Mouse (Mus musculus) neural tube, embryonic 14.5 days (tissue): Measurements from ENCODE around the gene Cdk17. TPM values are rescaled to one million over a fixed set of nuclear protein-coding genes. Genes with fewer than 3 reads are reported as not detected.

ENCODE experiments used
- ATAC-seq: fragments of 200-750 bp; cut with Nextera tagmentation; 2 replicates; pipeline ENCODE4 v1.8.0; 2017; ENCODE audit warnings: low read depth, mild to moderate bottlenecking, moderate TSS enrichment, moderate library complexity
- H3K27ac ChIP-seq: fragments of 300-500 bp; sonication (generic); 2 replicates; pipeline ENCODE4 v1.5.1; 2014; ENCODE audit warnings: low read depth, mild to moderate bottlenecking, control low read depth, low read length, moderate library complexity, mixed read lengths
- H3K27me3 ChIP-seq: fragments of 300-500 bp; sonication (generic); 2 replicates; pipeline ENCODE4 v1.6.1; 2014; ENCODE audit warnings: low read length; ENCODE audit not compliant: control insufficient read depth, insufficient read depth
- H3K36me3 ChIP-seq: fragments of 300-500 bp; sonication (generic); 2 replicates; pipeline ENCODE4 v1.6.1; 2014; ENCODE audit warnings: low read length, mixed read lengths; ENCODE audit not compliant: control insufficient read depth, insufficient read depth
- H3K4me1 ChIP-seq: fragments of 300-500 bp; sonication (generic); 2 replicates; pipeline ENCODE4 v1.6.1; 2014; ENCODE audit warnings: low read length; ENCODE audit not compliant: control insufficient read depth, insufficient read depth
- H3K4me2 ChIP-seq: fragments of 300-500 bp; sonication (generic); 2 replicates; pipeline ENCODE4 v1.6.1; 2014; ENCODE audit warnings: mild to moderate bottlenecking, low read depth, low read length, control low read depth
- H3K4me3 ChIP-seq: fragments of 300-500 bp; sonication (generic); 2 replicates; pipeline ENCODE4 v1.5.1; 2014; ENCODE audit warnings: low read depth, low read length, control low read depth, mixed read lengths
- H3K9ac ChIP-seq: fragments of 300-500 bp; sonication (generic); replicated peaks from 2 replicates; pipeline ENCODE4 v1.6.1; 2014; ENCODE audit warnings: low read depth, mild to moderate bottlenecking, control low read depth, low read length, mixed read lengths
- H3K9me3 ChIP-seq: fragments of 300-500 bp; sonication (generic); 2 replicates; pipeline ENCODE4 v1.6.1; 2016; ENCODE audit warnings: low read length; ENCODE audit not compliant: control insufficient read depth
- WGBS: fragments of 180-500 bp; shearing (Covaris S2); extraction: QIAGEN DNeasy Blood & Tissue Kit; methylation state at CpG from one replicate; pipeline ENCODE4 v1.1.7; 2014; 5-methylcytosine and 5-hydroxymethylcytosine counted together
- polyA plus RNA-seq: library from polyadenylated mRNA; unstranded; fragments of >200 nt; fragmentation: Nextera tagmentation; extraction: Ambion mirVana; gene quantifications from 2 replicates; pipeline ENCODE4 v1.2.1, GENCODE M21; 2014

Gene Cdk17
- polyA plus RNA-seq, 1 experiment from 2014 or later = 62.8 TPM

- no peaks in the 10 kb centered on the region for H3K27me3 ChIP-seq
- no peaks in the 10 kb centered on the region for H3K36me3 ChIP-seq
- peak overlapping the region; percentile 50; the same call in 1 of the 2 replicates for H3K9ac ChIP-seq
- no peak for ATAC-seq
- peak overlapping the region; percentile 47 for H3K4me2 ChIP-seq
- H3K9me3 ChIP-seq = no peaks in the 10 kb centered on the region
- peaks cover 25% of the 10 kb centered on the region for H3K4me1 ChIP-seq
- WGBS = 49% methylated on average over 9 of the region's 9 CpGs
- H3K27ac ChIP-seq = peak overlapping the region; percentile 84
- H3K4me3 ChIP-seq = peak overlapping the region; percentile 37
Measured at GRCm38 (mm10) chr10:93276857-93277256, 116.2 kb downstream of the Cdk17 start.

- 90% methylated on average over 8 of the region's 8 CpGs for WGBS
- Histone ChIP-seq H3K27ac (no peak overlapping the region), H3K27me3 (no peaks in the 10 kb centered on the region), H3K4me1 (peaks cover 25% of the 10 kb centered on the region), H3K36me3 (no peaks in the 10 kb centered on the region), H3K9me3 (no peaks in the 10 kb centered on the region), H3K4me3 (no peak overlapping the region), H3K4me2 (no peak overlapping the region), H3K9ac (no peak overlapping the region)
- ATAC-seq = no peak
Measured at GRCm38 (mm10) chr10:93278361-93278760, 117.7 kb downstream of the Cdk17 start.

- no peaks in the 10 kb centered on the region for H3K27me3 ChIP-seq
- ATAC-seq = no peak
- no peak overlapping the region for H3K27ac ChIP-seq
- H3K4me2 ChIP-seq = no peak overlapping the region
- 95% methylated on average over 9 of the region's 9 CpGs for WGBS
- H3K9me3 ChIP-seq = no peaks in the 10 kb centered on the region
- no peak overlapping the region for H3K4me3 ChIP-seq
- H3K36me3 ChIP-seq = no peaks in the 10 kb centered on the region
- peaks cover 25% of the 10 kb centered on the region for H3K4me1 ChIP-seq
- no peak overlapping the region for H3K9ac ChIP-seq
Measured at GRCm38 (mm10) chr10:93279062-93279461, 118.4 kb downstream of the Cdk17 start.

- no peaks in the 10 kb centered on the region for H3K9me3 ChIP-seq
- no peaks in the 10 kb centered on the region for H3K27me3 ChIP-seq
- H3K9ac ChIP-seq = no peak overlapping the region
- no peaks in the 10 kb centered on the region for H3K36me3 ChIP-seq
- H3K4me2 ChIP-seq = no peak overlapping the region
- H3K27ac ChIP-seq = no peak overlapping the region
- H3K4me3 ChIP-seq = no peak overlapping the region
- WGBS = 77% methylated on average over 12 of the region's 12 CpGs
- peaks cover 12% of the 10 kb centered on the region for H3K4me1 ChIP-seq
- ATAC-seq = no peak
Measured at GRCm38 (mm10) chr10:93280586-93280985, 119.9 kb downstream of the Cdk17 start.

GRCm38 (mm10) chr10:93281092-93281491, 120.4 kb downstream of the Cdk17 start:
- ATAC-seq = no peak
- Histone ChIP-seq H3K9me3 (no peaks in the 10 kb centered on the region), H3K4me3 (no peak overlapping the region), H3K4me1 (peaks cover 8% of the 10 kb centered on the region; the same call in 1 of the 2 replicates), H3K27me3 (no peaks in the 10 kb centered on the region), H3K9ac (no peak overlapping the region), H3K27ac (no peak overlapping the region), H3K4me2 (no peak overlapping the region), H3K36me3 (no peaks in the 10 kb centered on the region)
- WGBS = 64% methylated on average over 7 of the region's 7 CpGs

- Histone ChIP-seq H3K36me3 (no peaks in the 10 kb centered on the region), H3K9me3 (no peaks in the 10 kb centered on the region), H3K27me3 (no peaks in the 10 kb centered on the region), H3K4me2 (no peak overlapping the region), H3K27ac (no peak overlapping the region), H3K4me3 (no peak overlapping the region), H3K4me1 (0 out of 2 replicates have a peak, but pooled peaks cover 3% of the 10 kb centered on the region), H3K9ac (no peak overlapping the region)
- 19% methylated on average over 12 of the region's 12 CpGs for WGBS
- peak; percentile 42; the same call in 1 of the 2 replicates for ATAC-seq
Measured at GRCm38 (mm10) chr10:93282526-93282964, 121.9 kb downstream of the Cdk17 start.

GRCm38 (mm10) chr10:93283258-93283657, 122.6 kb downstream of the Cdk17 start:
- Histone ChIP-seq H3K4me2 (no peak overlapping the region), H3K36me3 (no peaks in the 10 kb centered on the region), H3K4me3 (no peak overlapping the region), H3K4me1 (0 out of 2 replicates have a peak, but pooled peaks cover 3% of the 10 kb centered on the region), H3K9ac (no peak overlapping the region), H3K9me3 (no peaks in the 10 kb centered on the region), H3K27ac (no peak overlapping the region), H3K27me3 (no peaks in the 10 kb centered on the region)
- no peak for ATAC-seq
- 63% methylated on average over 4 of the region's 4 CpGs for WGBS

GRCm38 (mm10) chr10:93285489-93285888, 124.8 kb downstream of the Cdk17 start:
- Histone ChIP-seq H3K4me3 (no peak overlapping the region), H3K27me3 (no peaks in the 10 kb centered on the region), H3K27ac (no peak overlapping the region), H3K9me3 (no peaks in the 10 kb centered on the region), H3K36me3 (no peaks in the 10 kb centered on the region), H3K4me2 (no peak overlapping the region), H3K9ac (no peak overlapping the region), H3K4me1 (peaks cover 9% of the 10 kb centered on the region; the same call in 1 of the 2 replicates)
- 87% methylated on average over 5 of the region's 5 CpGs for WGBS
- no peak for ATAC-seq

- ATAC-seq = no peak
Measured at GRCm38 (mm10) chr10:93287551-93288145, 127.0 kb downstream of the Cdk17 start.

More at GRCm38 (mm10) chr10:93287551-93288145, 127.0 kb downstream of the Cdk17 start:
- peaks cover 9% of the 10 kb centered on the region; the same call in 1 of the 2 replicates for H3K4me1 ChIP-seq
- no peaks in the 10 kb centered on the region for H3K9me3 ChIP-seq
- no peak overlapping the region for H3K4me2 ChIP-seq
- no peaks in the 10 kb centered on the region for H3K27me3 ChIP-seq
- H3K36me3 ChIP-seq = no peaks in the 10 kb centered on the region
- no peak overlapping the region for H3K9ac ChIP-seq
- H3K27ac ChIP-seq = no peak overlapping the region
- H3K4me3 ChIP-seq = no peak overlapping the region
- WGBS = 89% methylated on average over 8 of the region's 8 CpGs
